In the genomic region with DNA sequence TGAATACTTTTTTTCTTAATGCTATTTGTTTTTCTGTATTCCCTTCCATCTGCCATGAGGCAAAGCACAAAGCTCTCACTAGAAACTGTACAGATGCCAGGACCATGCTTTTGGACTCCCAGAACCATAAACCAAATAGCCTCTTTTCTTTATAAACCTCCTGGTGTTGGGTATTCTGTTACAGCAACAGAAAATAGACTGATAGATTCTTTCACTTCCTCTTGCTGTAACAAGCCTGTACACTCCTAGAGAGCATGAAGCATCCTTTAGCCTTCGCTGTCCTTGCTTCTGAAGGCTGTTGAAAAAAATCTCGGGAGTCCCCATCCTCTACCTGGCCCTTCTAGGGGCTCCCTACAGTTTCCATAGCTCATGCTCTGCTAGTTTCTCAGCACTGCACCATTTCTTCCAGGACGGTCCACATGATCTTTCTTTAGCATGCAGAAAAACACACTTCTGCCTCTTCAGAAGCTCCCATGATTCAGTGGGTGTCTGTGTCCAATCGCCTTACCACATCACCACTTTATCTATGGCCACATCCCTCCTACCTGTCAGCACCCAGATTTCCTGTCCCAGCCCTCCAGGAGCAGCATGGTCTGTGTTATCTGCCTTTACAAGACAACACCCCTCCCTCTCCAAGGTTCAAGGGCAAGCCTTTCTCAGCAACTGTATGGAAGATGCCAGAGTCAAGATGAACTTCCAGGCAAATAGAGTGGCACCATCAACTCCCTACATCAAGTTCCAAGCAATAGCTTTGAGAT, we compare ENCODE assay signal across 1 mouse cellular context.
TF ChIP-seq lines count a peak whose summit lies in the region.

No protein-coding gene starts in this region.

TF ChIP-seq in MEL, 35 proteins besides CTCF, POLR2A, EP300 and RAD21 (continued from another document):
- no peak for TF ChIP-seq POLR2AphosphoS5 (IDR thresholded peaks at IDR 0.05; ENCODE audit: borderline replicate concordance, low read depth, low read length)
- no peak for TF ChIP-seq CHD1 (IDR thresholded peaks at IDR 0.05; ENCODE audit: low read depth, low read length)
- no peak for TF ChIP-seq MAZ (IDR thresholded peaks at IDR 0.05; ENCODE audit: low read depth, low read length)
- TF ChIP-seq POLR2AphosphoS2 (IDR thresholded peaks at IDR 0.05; ENCODE audit: low read length), result no peak
- no peak for TF ChIP-seq ELF1 (IDR thresholded peaks at IDR 0.05; ENCODE audit: low read depth, low read length)
- no peak for TF ChIP-seq ZKSCAN1 (IDR thresholded peaks at IDR 0.05; ENCODE audit: low read depth, low read length)
- no peak for TF ChIP-seq TBP (IDR thresholded peaks at IDR 0.05; ENCODE audit: low read depth, low read length)
- TF ChIP-seq GABPA (IDR thresholded peaks at IDR 0.05; ENCODE audit: low read depth, low read length), result no peak
- TF ChIP-seq CHD2 (IDR thresholded peaks at IDR 0.05; ENCODE audit: low read length), result no peak
- TF ChIP-seq MAFK (IDR thresholded peaks at IDR 0.05; ENCODE audit: borderline replicate concordance, low read depth, low read length), result no peak
- peak; percentile 70 for TF ChIP-seq MAX (IDR thresholded peaks at IDR 0.05; ENCODE audit: low read length)
- TF ChIP-seq GATA1 (IDR thresholded peaks at IDR 0.05; ENCODE audit: low read depth, low read length), result peak; percentile 94
- TF ChIP-seq SMC3 (IDR thresholded peaks at IDR 0.05; ENCODE audit: low read depth, low read length), result no peak
- peak; percentile 82 for TF ChIP-seq MXI1 (IDR thresholded peaks at IDR 0.05; ENCODE audit: low read depth, low read length)
- TF ChIP-seq RCOR1 (IDR thresholded peaks at IDR 0.05; ENCODE audit: low read depth, low read length), result peak; percentile 90
- TF ChIP-seq ZNF384 (IDR thresholded peaks at IDR 0.05; ENCODE audit: low read depth, low read length), result no peak
- peak; percentile 62; the same call in 1 of the 2 replicates for TF ChIP-seq MYC (IDR thresholded peaks at IDR 0.05; ENCODE audit: low read depth, low read length)
- peak; percentile 86 for TF ChIP-seq SIN3A (IDR thresholded peaks at IDR 0.05; ENCODE audit: low read length)
- no peak for TF ChIP-seq MYB (IDR thresholded peaks at IDR 0.05; ENCODE audit: low read depth, low read length)
- TF ChIP-seq KAT2A (conservative IDR thresholded peaks at IDR 0.05; ENCODE audit: low read depth, low read length), result no peak; the same call in 1 of the 2 replicates
- no peak for TF ChIP-seq BHLHE40 (IDR thresholded peaks at IDR 0.05; ENCODE audit: borderline replicate concordance, low read depth, low read length)
- TF ChIP-seq ZC3H11A (IDR thresholded peaks at IDR 0.05; ENCODE audit: low read depth, low read length), result no peak
TF ChIP-seq in MEL: peak in this region for 11.
